Mouse (Mus musculus) adrenal gland, adult 18-20 months (tissue): ENCODE measurements at regions not wholly inside any gene's neighbourhood (a gene's known extent, or its start where the extent isn't known, plus 50 kb on each side); places are given as distances from the start of the nearest gene placed in this dataset.
A peak's percentile ranks its signal among the peaks of the same experiment; 100 is the strongest.

Source experiments
- DNase-seq, 2 experiments: peaks; one replicate each; pipeline ENCODE4 v3.0.0; 2021 to 2022; ENCODE audit warnings: low spot score in 2 of 2

DNA sequence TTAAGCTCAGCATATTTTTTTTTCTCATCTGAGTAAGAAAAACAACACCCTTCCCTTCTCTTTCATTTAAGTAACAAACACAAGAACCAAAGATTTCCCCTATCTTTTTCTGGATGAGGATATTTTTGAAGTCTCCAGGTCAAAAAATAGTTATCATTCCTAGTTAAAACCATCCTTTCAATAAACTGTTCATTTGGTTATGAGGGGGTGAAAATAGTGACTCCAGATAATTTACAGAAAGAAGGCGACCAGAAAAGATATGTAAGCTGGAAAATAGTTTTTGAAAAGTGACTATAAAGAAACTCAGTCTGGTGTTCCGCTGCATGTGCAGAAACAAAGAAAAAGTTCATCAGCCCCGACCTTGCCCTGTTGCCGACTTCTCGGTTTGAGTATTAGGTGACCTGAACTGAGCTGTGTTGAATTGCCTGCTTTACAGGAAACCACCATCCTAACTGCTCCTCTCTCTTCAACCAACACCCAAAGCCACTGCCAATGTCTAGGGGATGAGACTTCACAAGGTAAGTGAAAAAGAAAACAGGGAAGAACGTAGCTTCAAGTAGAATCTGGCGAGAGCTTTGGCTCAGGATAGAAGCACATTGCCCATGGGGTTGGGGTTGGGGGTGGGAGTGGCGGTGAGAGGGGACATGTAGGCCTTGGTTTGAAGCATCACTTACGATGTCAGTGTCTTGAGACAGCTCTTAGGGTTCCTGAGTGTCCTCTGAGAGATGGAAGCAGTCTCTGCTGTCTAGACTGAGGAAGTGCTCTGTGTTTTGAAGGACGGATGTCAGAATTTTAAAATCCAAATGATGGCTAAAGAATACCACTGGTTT lies 104.6 kb downstream of the Ube2e3 start:
- no peak for DNase-seq

DNA sequence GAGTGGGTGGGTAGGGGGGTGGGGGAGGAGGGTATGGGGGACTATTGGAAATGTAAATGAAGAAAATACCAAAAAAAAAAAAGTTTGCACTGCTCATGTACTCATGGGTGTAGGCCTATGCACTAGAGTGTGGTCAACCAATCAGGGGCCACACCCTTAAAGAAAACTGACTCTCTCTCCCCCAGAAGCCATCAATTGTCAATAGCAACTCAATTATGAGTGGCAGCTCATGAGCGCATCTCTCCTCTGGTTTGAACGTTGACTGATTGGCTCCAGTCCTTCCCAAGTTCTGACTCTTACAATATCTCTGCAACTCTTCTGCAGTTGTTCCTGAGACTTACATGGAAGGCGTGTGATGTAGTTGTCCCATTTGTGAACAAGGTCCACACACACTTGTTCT lies 105.9 kb downstream of the Ube2e3 start:
- DNase-seq: no peak

DNA sequence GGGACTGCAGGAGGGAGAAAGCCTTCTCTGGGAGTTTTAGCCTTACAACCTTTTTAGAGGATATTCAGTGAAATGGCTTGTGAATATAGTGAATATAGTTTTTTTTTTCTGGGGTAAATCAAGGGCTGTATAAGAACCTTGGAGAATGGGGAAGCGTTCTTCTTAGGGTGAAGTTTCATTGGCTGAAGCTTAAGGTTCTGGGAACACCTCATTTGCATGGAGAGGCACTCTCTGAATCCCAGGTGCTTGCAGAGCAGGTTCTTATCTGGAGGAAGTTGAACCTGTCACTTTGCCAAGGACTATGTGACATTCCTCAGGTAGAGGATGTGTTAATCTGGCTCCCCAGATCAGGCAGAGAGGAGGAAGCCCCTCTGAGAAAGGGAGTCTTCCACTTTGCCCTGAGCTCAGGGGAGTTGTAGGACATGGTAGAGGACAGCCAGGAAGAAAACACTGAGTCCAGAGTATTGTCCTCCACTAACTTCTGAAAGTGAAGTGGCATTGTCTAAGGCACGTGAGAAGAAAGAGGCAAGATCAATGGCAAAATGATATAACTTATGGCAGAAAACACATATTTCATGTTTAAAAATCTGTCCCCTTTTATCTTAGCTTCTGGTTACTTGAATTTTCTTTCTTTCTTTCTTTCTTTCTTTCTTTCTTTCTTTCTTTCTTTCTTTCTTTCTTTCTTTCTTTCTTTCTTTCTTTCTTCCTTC lies 106.9 kb downstream of the Ube2e3 start:
- no peak for DNase-seq

DNA sequence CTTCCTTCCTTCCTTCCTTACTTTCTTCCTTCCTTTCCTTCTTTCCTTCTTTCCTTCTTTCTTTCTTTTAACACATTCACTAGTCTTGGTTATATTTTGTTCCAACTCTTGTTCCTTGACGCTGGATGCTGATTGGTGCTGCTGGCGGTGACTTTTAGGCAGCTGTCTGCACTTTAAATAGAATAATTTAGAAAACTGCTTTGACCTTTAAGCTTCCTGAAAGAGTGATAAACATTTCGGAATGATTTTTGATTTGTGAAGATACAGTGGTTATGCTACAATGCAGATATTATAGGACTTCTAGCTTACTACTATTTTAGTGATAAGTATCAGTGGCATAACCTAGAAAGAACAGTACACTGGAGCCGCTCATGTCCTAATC lies 107.5 kb downstream of the Ube2e3 start:
- DNase-seq: no peak

DNA sequence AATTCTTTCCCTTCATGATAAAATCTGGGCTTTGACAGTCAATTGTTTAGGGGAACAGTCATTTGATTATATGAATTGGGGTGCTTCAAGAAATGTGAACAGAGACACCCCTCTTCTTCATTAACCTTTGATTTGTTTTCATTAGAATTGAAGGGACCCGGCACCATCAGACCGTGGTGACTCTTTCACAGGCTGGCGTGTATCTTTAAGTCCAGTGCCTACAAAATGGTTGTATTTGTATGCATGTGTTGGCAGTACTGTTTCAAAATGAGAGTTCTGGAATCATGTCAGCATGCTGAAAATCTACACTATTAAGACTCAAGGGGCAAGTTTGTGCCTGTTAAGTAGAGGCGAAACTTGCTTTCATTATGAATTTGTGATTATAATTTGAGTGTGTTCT lies 108.2 kb downstream of the Ube2e3 start:
- DNase-seq: no peak

DNA sequence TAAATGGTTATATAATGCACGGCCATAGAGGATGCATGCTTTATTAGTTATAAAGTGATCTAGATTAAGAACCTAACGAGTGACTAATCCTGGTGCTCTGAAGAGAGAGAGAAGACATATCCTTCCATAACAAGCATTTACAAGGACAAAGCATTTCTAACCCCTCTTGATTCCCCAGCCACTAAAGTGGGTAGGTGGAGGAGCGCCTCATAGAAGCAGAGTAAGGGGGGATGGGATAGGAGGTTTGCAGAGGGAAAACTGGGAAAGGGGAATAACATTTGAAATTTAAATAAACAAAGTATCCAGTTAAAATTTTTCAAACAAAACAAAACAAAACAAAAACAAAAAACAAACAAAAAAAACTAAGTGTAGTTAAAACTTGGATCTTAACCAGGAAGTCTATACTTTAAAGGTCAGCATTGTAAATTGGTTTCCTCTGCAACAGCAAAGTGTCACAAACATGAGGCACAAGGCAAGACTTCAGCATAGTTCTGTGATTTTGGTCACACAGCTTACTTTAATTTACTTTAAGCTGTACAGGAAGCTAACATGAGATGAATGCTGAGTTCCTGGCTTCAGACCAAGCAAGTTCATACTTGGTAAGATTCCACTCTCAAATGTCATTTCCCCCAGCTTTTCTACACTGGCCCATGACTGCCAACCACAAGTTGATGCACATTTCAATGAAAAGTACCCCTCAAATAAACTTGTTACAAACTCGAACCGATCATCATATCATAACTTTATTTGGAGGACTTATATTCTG lies 109.9 kb downstream of the Ube2e3 start:
- DNase-seq: no peak

DNA sequence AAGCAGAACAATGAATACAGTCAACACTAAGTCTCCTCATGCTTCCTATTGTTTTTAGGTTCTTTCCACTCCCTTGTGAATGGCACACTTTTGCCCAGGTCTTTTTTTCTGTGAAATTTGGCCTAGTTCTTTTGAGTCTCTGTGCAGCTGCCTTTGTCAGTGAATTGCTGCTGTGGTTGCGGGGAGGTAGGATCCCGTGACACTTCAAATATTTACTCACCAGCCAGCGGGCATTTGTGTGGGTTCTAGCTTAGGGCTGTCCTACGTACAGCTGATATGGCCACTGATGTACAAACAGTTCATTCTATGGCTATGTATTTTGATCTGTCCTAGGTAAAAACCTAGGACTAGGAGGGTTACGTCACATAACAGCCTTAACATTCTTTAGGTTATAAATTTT lies 112.1 kb downstream of the Ube2e3 start:
- no peak for DNase-seq

DNA sequence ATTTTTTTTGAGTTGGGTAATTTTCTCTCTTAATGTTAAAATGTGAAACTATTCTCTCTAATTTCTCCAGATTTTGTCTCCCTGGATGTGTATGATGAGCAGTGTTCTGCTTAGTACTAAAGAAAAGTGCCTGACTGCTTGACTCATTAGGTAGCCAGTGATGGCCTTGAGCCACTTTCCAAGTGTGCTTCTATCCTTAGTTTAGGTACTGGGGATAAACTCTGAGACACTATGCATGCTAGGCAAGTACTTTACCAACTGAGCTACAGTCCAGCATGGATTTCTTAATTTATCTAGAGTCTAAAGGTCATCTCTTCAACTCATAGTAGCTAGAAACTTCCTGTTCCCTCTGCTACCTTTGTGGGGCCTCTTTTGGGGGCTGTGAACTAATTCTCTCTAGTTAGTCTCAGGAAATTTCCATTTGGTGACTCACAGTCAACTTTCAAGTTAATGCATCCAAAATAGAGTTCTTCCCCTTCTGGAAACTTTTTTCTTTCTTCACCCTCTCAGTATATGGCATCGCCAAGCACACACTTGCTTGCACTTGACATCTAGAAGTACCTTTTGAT lies 112.8 kb downstream of the Ube2e3 start:
- peak in 1 of 2 experiments; percentile 6 for DNase-seq

DNA sequence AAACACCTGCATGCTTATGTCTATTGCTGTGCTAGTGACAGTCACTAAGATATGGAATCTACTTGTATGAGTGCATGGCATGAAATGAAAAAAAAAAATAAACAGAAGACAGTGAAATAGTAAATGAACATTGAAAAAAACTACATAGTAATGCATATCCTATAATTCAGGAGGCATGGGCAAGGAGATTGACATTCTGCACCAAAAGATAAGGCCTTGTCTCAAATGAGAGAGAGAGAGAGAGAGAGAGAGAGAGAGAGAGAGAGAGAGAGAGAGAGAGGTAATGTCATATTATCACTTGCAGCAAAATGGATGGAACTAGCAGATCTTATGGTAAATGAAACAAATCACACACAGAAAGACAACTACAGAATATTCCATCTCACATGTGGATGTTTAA lies 115.4 kb downstream of the Ube2e3 start:
- no peak for DNase-seq

DNA sequence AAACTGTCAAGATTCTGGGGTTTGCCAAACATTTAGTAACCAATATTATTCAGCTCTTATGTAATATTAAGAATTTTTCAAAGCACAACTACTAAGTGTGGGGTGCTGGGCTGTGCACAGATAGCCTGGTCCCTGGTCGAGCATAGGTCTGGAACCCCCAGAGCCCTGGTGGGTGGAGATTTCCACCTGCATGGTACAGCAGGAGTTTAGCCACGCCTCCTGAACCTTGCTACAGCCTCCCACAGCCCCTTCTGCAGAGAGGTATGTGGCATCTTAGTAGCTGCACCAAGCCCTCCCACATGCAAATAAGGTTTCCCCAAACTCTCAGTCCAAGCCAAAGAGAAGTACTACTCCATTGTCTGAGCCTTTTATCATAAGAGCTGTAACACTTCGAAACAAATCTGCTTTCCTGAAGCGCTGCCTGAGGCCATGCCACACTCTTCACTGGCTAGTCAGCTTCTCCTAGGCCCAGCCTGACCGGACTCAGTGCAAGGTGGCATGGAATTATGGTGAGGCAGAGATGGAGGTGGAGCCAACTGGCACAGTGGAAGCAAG lies 116.1 kb downstream of the Ube2e3 start:
- DNase-seq: no peak

DNA sequence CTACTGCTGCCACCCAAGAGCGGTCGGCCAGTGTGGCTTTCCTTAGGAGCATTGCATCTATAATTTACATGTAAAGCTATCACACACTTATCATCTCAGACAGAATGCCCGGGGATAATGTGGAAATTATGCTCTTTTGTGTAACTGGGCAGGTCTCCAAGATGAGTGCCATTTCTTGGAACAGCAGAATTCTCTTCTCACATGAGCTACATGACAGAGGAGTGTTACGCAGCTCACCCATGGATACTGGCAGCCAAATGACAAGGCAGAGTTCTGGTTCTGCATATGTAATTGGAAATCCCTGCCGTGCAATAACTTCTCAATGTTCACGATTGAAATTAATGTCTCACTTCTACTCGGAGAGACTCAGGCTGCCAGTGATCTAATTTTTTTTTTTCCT lies 119.1 kb downstream of the Ube2e3 start:
- DNase-seq: no peak

DNA sequence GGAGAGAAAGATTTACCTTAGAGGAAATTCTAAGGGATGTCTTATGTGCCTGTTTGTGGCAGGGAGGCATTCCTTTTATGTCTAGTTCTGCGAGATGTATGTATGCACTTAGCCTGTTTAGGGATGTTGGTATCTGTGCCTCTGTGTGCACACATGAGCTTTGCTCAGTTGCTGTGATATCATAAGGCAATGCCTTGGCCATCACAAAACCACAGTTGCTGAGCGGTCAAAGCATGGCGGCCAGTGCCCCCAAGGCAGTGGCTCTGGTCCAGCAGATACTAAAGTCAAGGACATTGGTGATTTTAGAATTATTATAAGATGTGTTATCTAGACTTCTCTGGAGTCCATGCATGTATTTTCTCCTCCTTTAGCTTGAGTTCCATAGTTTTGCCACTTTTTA lies 119.5 kb downstream of the Ube2e3 start:
- no peak for DNase-seq

DNA sequence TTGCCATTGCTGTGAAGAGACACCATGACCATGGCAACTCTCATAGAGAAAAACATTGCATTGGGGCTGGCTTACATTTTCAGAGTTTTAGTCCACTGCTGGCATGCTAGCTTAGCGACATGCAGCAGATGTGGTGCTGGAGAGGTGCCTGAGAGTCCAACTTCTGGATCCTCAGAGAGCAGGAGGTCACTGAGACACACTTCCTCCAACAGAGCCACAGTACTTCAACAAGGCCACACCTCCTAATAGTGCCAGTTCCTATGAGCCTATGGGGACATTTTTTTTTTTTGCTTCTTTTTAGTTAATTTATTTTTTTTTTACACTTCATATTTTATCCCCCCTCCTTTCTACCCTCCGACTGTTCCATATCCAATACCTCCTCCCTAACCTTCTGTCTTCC lies 120.3 kb downstream of the Ube2e3 start:
- no peak for DNase-seq

DNA sequence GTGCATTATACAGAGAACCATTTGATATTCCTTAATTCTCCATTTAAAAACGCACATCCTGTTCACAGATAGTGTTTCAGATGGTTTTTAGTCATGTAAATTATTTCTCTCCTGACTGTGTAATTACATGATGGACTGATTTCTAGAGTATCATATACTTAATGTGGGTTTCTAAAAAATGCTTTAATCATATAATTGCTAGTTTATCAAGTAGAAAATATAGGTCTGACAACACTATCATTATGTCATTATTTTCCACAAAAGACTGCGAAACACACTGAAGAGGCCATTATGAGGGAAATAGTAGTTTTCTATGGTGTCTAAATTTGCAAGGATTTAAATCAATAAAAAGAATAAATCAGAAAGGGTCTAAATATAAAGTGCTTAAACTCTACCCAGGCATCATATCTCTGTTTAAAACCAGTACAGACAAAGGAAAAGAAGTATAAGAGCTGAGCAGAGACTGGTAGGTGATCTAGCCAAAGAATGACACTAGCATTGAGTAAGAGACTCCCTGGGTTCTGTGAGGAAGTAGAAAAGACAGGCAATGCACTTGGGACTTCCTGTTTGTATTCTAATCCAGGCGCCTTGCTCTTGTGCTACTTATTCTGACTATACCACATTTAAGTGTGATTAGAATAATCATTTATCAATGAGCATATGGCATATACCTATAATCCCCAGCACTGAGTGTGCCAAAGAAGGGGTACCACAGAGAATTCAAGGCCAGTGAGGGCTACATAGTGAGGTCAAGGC lies 127.1 kb downstream of the Ube2e3 start:
- DNase-seq: no peak

DNA sequence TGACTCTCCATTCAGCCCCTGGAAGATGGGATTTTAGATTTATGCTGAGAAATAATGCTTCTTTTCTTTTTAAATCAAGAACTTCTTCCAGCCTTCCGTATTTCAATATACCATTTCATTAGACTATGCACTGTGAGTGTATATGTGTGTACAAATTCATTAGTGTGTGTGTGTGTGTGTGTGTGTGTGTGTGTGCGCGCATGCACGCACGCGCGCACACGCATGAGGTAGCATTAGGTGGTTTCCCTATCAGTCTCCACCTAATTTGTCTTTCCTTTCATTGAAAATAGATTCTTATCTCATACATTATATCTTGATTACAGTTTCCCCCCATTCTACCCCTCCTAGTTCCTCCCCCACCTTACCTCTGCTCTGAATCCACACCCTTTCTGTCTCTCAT lies 130.7 kb downstream of the Ube2e3 start:
- no peak for DNase-seq

DNA sequence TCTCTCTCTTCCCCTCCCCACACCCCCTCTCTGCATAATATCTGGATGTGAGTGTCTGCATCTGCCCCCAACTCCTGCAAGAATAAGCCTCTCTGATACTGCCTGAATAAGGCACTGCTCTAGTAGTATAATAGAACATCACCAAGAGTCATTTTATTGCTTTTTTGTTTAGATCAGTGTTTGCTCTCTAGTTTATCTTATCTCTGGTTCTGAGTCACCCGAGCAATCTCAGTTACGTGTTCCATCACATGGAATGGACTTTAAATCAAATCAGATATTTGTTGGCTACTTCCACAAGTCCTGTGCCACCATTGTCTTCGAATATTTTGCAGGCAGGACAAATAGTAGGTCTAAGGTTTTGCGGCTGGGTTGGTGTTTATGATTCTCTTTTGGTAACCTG lies 131.5 kb downstream of the Ube2e3 start:
- DNase-seq: no peak

DNA sequence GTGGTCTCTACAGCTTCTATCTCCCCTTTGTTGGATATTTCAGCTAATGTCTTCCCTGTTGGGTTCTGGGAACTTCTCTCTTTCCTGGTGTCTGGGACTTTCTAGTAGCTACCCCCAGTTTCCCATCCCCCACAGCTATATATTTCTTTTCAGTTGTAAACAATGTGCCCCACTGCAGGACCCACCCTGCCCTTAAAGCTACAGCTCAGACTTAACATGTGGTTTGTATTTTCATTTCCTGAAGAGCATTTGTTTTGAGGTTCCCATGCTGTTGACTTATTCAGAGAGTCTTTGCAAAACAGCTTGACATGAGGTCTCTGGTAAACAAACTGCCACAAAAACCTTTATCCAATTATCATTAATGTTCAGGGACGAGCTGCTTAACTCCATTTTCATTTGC lies 136.9 kb downstream of the Ube2e3 start:
- DNase-seq: no peak

DNA sequence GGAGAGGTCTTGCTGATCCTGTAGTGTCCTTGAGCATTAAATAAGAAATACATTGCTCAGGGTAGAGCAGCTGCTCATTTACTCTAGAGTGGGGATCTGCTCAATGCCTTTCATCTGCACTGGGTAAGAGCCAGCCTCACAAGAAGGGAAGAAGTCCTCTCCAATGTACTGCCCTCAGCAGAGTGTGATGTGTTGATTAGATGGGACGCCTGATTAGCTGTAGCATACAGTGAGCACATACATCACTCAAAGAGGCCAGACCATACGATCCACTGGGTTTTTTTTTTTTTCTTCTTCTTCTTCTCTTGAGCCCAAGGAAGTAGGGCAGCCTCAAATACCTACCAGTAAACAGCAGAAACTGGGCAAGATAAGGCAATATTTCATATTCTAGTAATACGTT lies 140.7 kb downstream of the Ube2e3 start:
- no peak for DNase-seq

DNA sequence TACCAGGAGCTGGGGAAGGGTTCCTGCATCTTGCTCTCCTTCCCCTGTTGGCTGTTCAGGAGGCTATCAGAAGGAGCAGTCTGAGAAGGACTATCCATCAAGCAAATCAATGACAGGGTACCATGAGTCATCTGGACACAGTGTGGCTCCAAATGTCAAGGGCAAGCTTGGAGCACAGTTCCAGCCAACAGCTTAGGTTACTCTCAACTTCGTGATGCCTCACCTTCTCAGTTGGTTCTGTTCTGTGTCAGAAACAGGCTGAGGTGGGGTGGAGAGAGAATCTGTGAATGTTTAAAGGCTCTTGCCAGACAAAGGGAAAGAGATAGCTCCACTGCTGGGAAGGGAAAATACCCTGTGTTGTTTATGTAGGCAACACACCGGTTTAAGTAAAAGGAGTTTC lies 141.9 kb downstream of the Ube2e3 start:
- DNase-seq: peak; percentile 23 to 39

DNA sequence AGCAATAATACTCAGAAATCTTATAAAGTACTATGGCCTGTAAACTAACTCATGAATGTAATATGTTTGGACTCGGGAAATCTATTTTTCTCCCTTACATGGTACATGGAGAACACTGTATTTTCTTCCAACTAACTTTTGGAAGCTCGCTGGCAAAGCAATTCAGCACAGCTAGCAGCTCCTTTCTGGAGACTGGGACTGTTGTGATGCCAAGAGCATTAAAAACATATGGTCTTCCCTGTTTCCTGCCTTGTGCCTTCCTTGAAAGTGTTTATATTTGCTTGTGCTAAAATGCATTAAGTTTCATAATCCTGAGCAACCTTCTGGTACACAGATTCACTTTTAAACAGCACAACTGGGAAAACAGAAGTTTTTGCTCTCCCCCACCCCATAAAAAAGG lies 142.3 kb downstream of the Ube2e3 start:
- DNase-seq: no peak
